Mouse (Mus musculus) ES-E14 (cell line): Measurements from ENCODE around the gene Twnk.

Experiments
- CHD2 ChIP-seq: IDR thresholded peaks from 2 replicates; pipeline ENCODE4 v1.6.1; 2014; ENCODE audit warnings: mild to moderate bottlenecking, low read depth, low read length, inconsistent platforms
- HCFC1 ChIP-seq: IDR thresholded peaks from 2 replicates; pipeline ENCODE4 v1.6.1; 2012; ENCODE audit warnings: low read length, inconsistent platforms, borderline replicate concordance; ENCODE audit not compliant: insufficient read depth
- MAFK ChIP-seq: IDR thresholded peaks from 2 replicates; pipeline ENCODE4 v1.6.1; 2014; ENCODE audit warnings: mild to moderate bottlenecking, low read depth, low read length, inconsistent platforms; ENCODE audit not compliant: insufficient read depth
- ZC3H11A ChIP-seq: IDR thresholded peaks from 2 replicates; pipeline ENCODE4 v1.6.1; 2012; ENCODE audit warnings: low read depth, mild to moderate bottlenecking, inconsistent platforms, low read length, borderline replicate concordance
- ZNF384 ChIP-seq: IDR thresholded peaks from 2 replicates; pipeline ENCODE4 v1.6.1; 2012; ENCODE audit warnings: low read depth, low read length, inconsistent platforms

DNA sequence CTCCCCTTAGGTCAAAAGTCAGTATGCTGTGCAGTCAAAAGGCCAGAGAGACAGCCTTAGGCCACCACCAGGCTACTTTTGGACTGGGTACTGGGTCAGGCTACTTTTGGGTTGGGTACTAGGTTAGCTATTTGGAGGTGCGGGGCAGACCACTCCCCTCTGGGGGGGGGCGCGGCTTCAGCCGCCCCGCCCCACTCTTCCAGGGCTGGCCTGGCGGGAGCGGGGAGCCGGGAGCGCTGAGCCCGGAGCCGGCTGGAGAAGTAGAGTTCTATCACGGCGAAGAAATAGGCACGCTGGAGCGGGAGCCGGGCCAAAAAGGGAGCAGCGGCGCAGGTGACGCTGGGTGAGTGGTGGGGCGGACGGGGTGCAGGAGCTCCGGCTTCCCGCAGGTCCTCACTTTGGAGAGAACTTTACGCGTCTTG is 9.5 kb downstream of the Twnk start:
- TF ChIP-seq HCFC1 (no peak), CHD2 (no peak), MAFK (no peak), ZNF384 (no peak), ZC3H11A (no peak)
